Comparison of ENCODE assay signal across 29 mouse cellular contexts in the genomic region with DNA sequence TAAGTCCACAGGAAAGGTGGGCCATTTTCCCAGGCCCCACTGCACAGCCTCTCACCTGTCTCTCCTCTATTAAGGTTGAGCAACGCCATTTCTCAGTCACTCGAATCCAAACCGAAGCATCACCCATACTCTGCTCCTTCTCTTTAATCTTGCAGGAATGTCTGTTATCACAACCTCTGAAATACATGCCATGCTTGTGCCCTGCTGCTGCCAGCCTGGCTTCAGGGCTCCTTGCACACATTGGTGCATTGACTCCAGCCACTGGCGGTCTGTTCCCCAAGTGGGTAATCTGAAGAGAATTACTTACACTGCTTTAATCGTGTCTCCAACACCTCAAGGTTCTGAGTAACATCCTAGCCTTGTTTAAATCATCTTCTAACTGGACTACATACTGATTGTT. TPM values are rescaled to one million over a fixed set of nuclear protein-coding genes. Genes with fewer than 3 reads are reported as not detected.
"Had no signal": no experiment of that assay in that cellular context is flagged by ENCODE, and none has a peak within 500 bp of the region (broad histone marks: within the 10 kb centered on the region; RNA-seq: fewer than 3 reads in every experiment).

No protein-coding gene starts in this region.

- H3K9ac ChIP-seq: embryonic facial prominence, embryonic 12.5 days; embryonic facial prominence, embryonic 13.5 days; embryonic facial prominence, embryonic 15.5 days; forebrain, embryonic 12.5 days; forebrain, embryonic 13.5 days; forebrain, embryonic 15.5 days; forebrain, postnatal 0 days had no signal

- H3K4me2 ChIP-seq: embryonic facial prominence, embryonic 12.5 days; embryonic facial prominence, embryonic 13.5 days; embryonic facial prominence, embryonic 15.5 days; forebrain, embryonic 12.5 days; forebrain, embryonic 13.5 days; forebrain, embryonic 15.5 days had no signal

- H3K9me3 ChIP-seq: embryonic facial prominence, embryonic 10.5 days; embryonic facial prominence, embryonic 13.5 days; embryonic facial prominence, embryonic 15.5 days; forebrain, embryonic 10.5 days; forebrain, embryonic 12.5 days; forebrain, embryonic 15.5 days had no signal

- H3K4me3 ChIP-seq: embryonic facial prominence, embryonic 10.5 days; embryonic facial prominence, embryonic 12.5 days; embryonic facial prominence, embryonic 13.5 days; embryonic facial prominence, embryonic 15.5 days; erythroblast, embryonic 14.5 days; forebrain, embryonic 10.5 days; forebrain, embryonic 12.5 days; forebrain, embryonic 13.5 days; forebrain, embryonic 15.5 days; gastrocnemius, adult 2 months; heart, adult 2 months had no signal

- DNase-seq: cerebellum, adult 2 months; cerebellum, adult 8-10 months; cerebellum, adult 9-10 months; cerebellum, adult 9-11 months; cerebellum, postnatal 10 days; cerebellum, postnatal 14 days; cerebellum, postnatal 25 days; cerebellum, postnatal 36 days; embryo, embryonic 11 days; forebrain, postnatal 0 days; gastrocnemius, adult 2 months; gastrocnemius, postnatal 10 days; gastrocnemius, postnatal 14 days; gastrocnemius, postnatal 25 days; gastrocnemius, postnatal 36 days; heart, adult 18-20 months; heart, adult 2 months had no signal

- H3K27me3 ChIP-seq: embryonic facial prominence, embryonic 12.5 days; embryonic facial prominence, embryonic 15.5 days; forebrain, embryonic 12.5 days; forebrain, embryonic 13.5 days; forebrain, embryonic 15.5 days had no signal

- H3K27ac ChIP-seq: embryonic facial prominence, embryonic 10.5 days; embryonic facial prominence, embryonic 12.5 days; embryonic facial prominence, embryonic 13.5 days; embryonic facial prominence, embryonic 15.5 days; forebrain, embryonic 10.5 days; forebrain, embryonic 12.5 days; forebrain, embryonic 13.5 days; forebrain, embryonic 15.5 days; gastrocnemius, adult 2 months; heart, adult 2 months had no signal

- H3K4me1 ChIP-seq: embryonic facial prominence, embryonic 10.5 days; embryonic facial prominence, embryonic 12.5 days; forebrain, embryonic 10.5 days; forebrain, embryonic 12.5 days; forebrain, embryonic 13.5 days; forebrain, embryonic 15.5 days had no signal

- H3K36me3 ChIP-seq: embryonic facial prominence, embryonic 12.5 days; embryonic facial prominence, embryonic 13.5 days; embryonic facial prominence, embryonic 15.5 days; forebrain, embryonic 12.5 days; forebrain, embryonic 15.5 days had no signal

- ATAC-seq: forebrain, embryonic 13.5 days; forebrain, embryonic 14.5 days; forebrain, embryonic 15.5 days; forebrain, embryonic 16.5 days; forebrain, postnatal 0 days had no signal

RNA-seq across cellular contexts. Expression of gene Ptpn13, which starts 50.5 kb away (rescaled TPM):
- total RNA-seq: granulocyte monocyte progenitor cell, adult 5-6 weeks had no signal
